Mouse (Mus musculus): ENCODE measurements around the gene Smbd1. TPM values are rescaled to one million over a fixed set of nuclear protein-coding genes. Genes with fewer than 3 reads are reported as not detected.

The Smbd1 gene
- total RNA-seq, 2 experiments from 2014 or later: not detected

GRCm38 (mm10) chr16:32766904-32767303, 43.4 kb downstream of the Smbd1 start:
- DNase-seq (ENCODE audit: extremely low spot score in 1 of 2, low spot score in 2 of 2): no peak
- intact Hi-C loops (cut with DNase I): no loop called here
- no peak for TF ChIP-seq CTCF (IDR thresholded peaks at IDR 0.05)
- Histone ChIP-seq H3K4me3 (no peak overlapping the region), H3K27ac (no peak overlapping the region)

DNA sequence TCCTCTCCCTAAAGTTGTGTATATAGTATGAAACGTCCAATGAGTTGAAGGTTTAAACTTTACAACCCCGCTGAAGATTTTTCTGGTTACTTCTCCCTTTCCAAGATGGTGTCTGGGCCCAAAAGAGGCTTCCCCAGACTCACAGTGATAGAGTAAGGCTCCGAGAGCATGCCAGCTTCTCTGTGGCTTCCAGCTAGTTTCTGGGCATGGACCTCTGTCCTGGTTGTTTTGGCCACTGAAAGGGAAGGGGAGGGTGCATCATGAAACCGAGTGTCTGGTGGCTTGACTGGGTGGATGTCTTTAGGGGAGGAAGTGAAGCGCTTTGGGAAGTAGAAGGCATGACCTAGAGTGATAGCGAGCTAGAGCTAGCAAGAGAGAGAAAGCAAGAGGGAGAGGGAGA, 45.3 kb downstream of the Smbd1 start:
- intact Hi-C loops (cut with DNase I): no loop called here
- no peak for TF ChIP-seq CTCF (IDR thresholded peaks at IDR 0.05)
- DNase-seq (ENCODE audit: extremely low spot score in 1 of 2, low spot score in 2 of 2): no peak
- H3K27ac ChIP-seq: no peak overlapping the region
- H3K4me3 ChIP-seq: no peak overlapping the region

- intact Hi-C loops (cut with DNase I): no loop called here
- no peak overlapping the region for H3K4me3 ChIP-seq
- no peak overlapping the region for H3K27ac ChIP-seq
- no peak for DNase-seq (ENCODE audit: extremely low spot score in 1 of 2, low spot score in 2 of 2)
- TF ChIP-seq CTCF (IDR thresholded peaks at IDR 0.05): no peak
Measured at GRCm38 (mm10) chr16:32764550-32764949, 45.7 kb downstream of the Smbd1 start.

Other genes starting within 250 kb of the Smbd1 start
- gene Tfrc, start 201.6 kb downstream of the Smbd1 start, total RNA-seq (2021): 10 to 100 TPM; 68.3 to 85.0 TPM
- 100 to 1,000 TPM; 239 to 244 TPM for gene Tnk2, start 166.6 kb downstream of the Smbd1 start, total RNA-seq (2021)
- gene Muc4, start 74.6 kb downstream of the Smbd1 start, total RNA-seq (2021): not detected
- not detected for gene Muc20, start 13.0 kb downstream of the Smbd1 start, total RNA-seq (2021)
- 100 to 1,000 TPM; 112 to 119 TPM for gene Fyttd1, start 67.0 kb upstream of the Smbd1 start, total RNA-seq (2021)
- gene Rubcn, start 67.3 kb upstream of the Smbd1 start, total RNA-seq (2021): 10 to 100 TPM; 69.8 to 73.7 TPM
- gene Lrch3, start 103.6 kb upstream of the Smbd1 start, total RNA-seq (2021): 10 to 100 TPM; 37.7 to 39.3 TPM
- gene Iqcg, start 245.7 kb upstream of the Smbd1 start, total RNA-seq (2021): 1 to 10 TPM; 3.7 to 4.9 TPM
- 100 to 1,000 TPM; 287 to 307 TPM for gene Rpl35a, start 246.0 kb upstream of the Smbd1 start, total RNA-seq (2021)

All from left cerebral cortex, adult 2 months (tissue).